Mouse (Mus musculus) urinary bladder, adult 2 months (tissue): Measurements from ENCODE around the gene Ap1s2. TPM values are rescaled to one million over a fixed set of nuclear protein-coding genes. Genes with fewer than 3 reads are reported as not detected.

Experiments used
- DNase-seq: peaks from one replicate; pipeline ENCODE4 v3.0.0; 2022; ENCODE audit warnings: low spot score
- polyA plus RNA-seq: library from polyadenylated mRNA; depleted of rRNA; stranded (reverse); fragments of >200 nt; gene quantifications from 2 replicates; pipeline ENCODE4 v1.2.3, GENCODE M21; 2012; rRNA removed

The Ap1s2 gene
- polyA plus RNA-seq, 1 experiment: 15.3 TPM

- DNase-seq: peak; percentile 39
Measured at GRCm38 (mm10) chrX:163958467-163958875, 49.7 kb downstream of the Ap1s2 start, which contains the start of gene Zrsr2. Zrsr2 (minus strand) TSS chrX:163958661.

DNA sequence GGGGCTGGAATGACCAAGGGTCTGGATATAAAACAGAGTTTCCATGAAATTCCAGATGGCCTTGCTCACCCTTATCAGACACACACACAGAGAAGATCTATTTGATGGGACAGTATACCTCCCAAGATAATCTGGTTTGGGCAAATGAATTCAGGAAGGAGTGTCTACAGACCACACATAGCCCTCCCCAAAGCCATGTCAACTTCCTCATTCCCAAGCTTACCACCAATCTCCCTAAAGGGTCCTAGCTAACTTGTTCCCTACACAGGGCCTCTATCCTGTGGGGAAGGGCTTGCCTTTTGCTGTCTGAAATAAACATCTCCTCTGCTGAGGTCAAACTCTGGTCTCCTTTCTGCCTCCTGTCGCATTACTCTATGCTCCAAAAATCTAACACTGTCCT is 72.3 kb downstream of the Ap1s2 start:
- DNase-seq: no peak

GRCm38 (mm10) chrX:163981500-163981899 is 72.7 kb downstream of the Ap1s2 start:
- DNase-seq: no peak

DNA sequence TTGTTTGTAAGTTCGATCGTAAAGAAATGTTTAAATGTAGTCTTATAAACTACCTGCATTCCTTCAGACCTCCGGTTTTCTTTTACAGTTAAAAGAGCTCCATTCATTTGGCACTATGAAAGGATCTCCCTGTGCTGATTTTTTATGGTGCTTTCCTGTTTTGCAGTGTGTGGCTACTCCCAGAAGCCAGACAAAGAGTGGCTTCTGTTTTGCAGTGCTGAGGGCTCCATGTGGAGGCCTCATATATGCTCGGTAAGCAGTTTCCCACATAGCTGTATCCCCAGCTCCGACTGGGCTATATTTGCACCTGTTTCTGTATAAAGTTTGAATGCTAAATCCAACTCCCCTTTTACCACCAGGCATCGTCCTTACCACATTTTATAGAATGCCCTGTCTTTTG is 73.3 kb downstream of the Ap1s2 start:
- no peak for DNase-seq

Other genes starting within 250 kb of the Ap1s2 start
- 0.04 TPM in 1 of 2 replicates, not detected in the other for gene Rnf138rt1, start 147.7 kb upstream of the Ap1s2 start, polyA plus RNA-seq
- 20.6 and 24.1 TPM in 2 replicates for gene Zrsr2, start 49.6 kb downstream of the Ap1s2 start, polyA plus RNA-seq
- 9.5 and 10.1 TPM in 2 replicates for gene Car5b, start 119.0 kb downstream of the Ap1s2 start, polyA plus RNA-seq
- 7.5 and 8.9 TPM in 2 replicates for gene Siah1b, start 167.5 kb downstream of the Ap1s2 start, polyA plus RNA-seq
- gene Cltrn, start 179.8 kb downstream of the Ap1s2 start, polyA plus RNA-seq: 0.11 TPM in 1 of 2 replicates, not detected in the other
- 7.4 and 7.6 TPM in 2 replicates for gene Ace2, start 230.3 kb downstream of the Ap1s2 start, polyA plus RNA-seq